Mouse (Mus musculus) testis, adult 2 months (tissue): Measurements from ENCODE around the gene Flt1. TPM values are rescaled to one million over a fixed set of nuclear protein-coding genes. Genes with fewer than 3 reads are reported as not detected.

ENCODE experiments used
- H3K27ac ChIP-seq: fragments of 200-500 bp; 2 replicates; pipeline ENCODE4 v1.5.1; 2012; ENCODE audit warnings: low read depth, low read length; ENCODE audit not compliant: control insufficient read depth, insufficient read depth
- H3K27me3 ChIP-seq: fragments of 200-500 bp; 2 replicates; pipeline ENCODE4 v1.6.1; 2012; ENCODE audit warnings: mild to moderate bottlenecking, low read length, moderate library complexity; ENCODE audit not compliant: control insufficient read depth, insufficient read depth
- H3K36me3 ChIP-seq: fragments of 200-500 bp; 2 replicates; pipeline ENCODE4 v1.6.1; 2012; ENCODE audit warnings: mild to moderate bottlenecking, low read length; ENCODE audit not compliant: control insufficient read depth, insufficient read depth
- H3K4me1 ChIP-seq: fragments of 200-500 bp; 2 replicates; pipeline ENCODE4 v1.6.1; 2012; ENCODE audit warnings: low read length; ENCODE audit not compliant: control insufficient read depth, insufficient read depth
- H3K4me3 ChIP-seq: fragments of 200-500 bp; 2 replicates; pipeline ENCODE4 v1.5.1; 2012; ENCODE audit warnings: low read depth, mild to moderate bottlenecking, low read length, moderate library complexity, mixed read lengths; ENCODE audit not compliant: control insufficient read depth
- CTCF ChIP-seq: fragments of 200-500 bp; IDR thresholded peaks from 2 replicates; pipeline ENCODE4 v1.5.1; 2012; ENCODE audit warnings: low read depth, mild to moderate bottlenecking, inconsistent platforms, low read length, moderate library complexity; ENCODE audit not compliant: control insufficient read depth, insufficient read depth, insufficient replicate concordance
- POLR2A ChIP-seq: fragments of 200-500 bp; IDR thresholded peaks from 2 replicates; pipeline ENCODE4 v1.6.1; 2012; ENCODE audit warnings: low read depth, mild to moderate bottlenecking, inconsistent platforms, low read length, moderate library complexity; ENCODE audit not compliant: control insufficient read depth
- polyA plus RNA-seq: library from polyadenylated mRNA; depleted of rRNA; stranded (reverse); fragments of >200 nt; gene quantifications from 2 replicates; pipeline ENCODE4 v1.2.3, GENCODE M21; 2012

Gene Flt1
- polyA plus RNA-seq, 1 experiment = 1.1 TPM

- Histone ChIP-seq H3K4me1 (no peaks in the 10 kb centered on the region), H3K27ac (no peak overlapping the region), H3K4me3 (no peak overlapping the region), H3K27me3 (no peaks in the 10 kb centered on the region), H3K36me3 (no peaks in the 10 kb centered on the region)
- no peak for TF ChIP-seq POLR2A
- no peak for TF ChIP-seq CTCF
Observed at GRCm38 (mm10) chr5:147683707-147684323, 42.0 kb downstream of the Flt1 start.

DNA sequence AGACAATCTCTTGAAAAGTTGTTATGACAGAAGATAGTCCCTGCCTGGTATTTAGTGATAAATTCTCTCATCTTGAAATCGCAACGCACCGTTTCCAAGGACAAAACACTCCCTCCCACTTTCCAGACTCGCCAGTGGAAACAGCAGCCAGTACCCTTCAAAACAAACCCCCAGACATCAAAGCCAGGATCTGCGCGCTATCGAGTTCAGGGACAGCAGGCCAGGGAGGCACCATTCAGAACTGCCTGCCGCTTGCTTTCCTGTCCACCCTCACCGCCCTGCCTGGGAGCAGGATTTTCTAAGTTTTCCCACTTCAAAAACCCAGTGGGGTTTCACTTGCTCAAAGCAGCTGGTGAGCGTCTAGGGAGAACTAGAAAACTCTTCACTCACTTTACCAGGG is 44.6 kb downstream of the Flt1 start:
- Histone ChIP-seq H3K4me3 (no peak overlapping the region), H3K27me3 (no peaks in the 10 kb centered on the region), H3K4me1 (no peaks in the 10 kb centered on the region), H3K36me3 (no peaks in the 10 kb centered on the region), H3K27ac (no peak overlapping the region)
- TF ChIP-seq CTCF = no peak
- TF ChIP-seq POLR2A = no peak

- TF ChIP-seq POLR2A (no peak), CTCF (no peak)
- no peak overlapping the region for H3K4me3 ChIP-seq
- H3K27ac ChIP-seq = no peak overlapping the region
- H3K36me3 ChIP-seq = no peaks in the 10 kb centered on the region
- H3K27me3 ChIP-seq = no peaks in the 10 kb centered on the region
- no peaks in the 10 kb centered on the region for H3K4me1 ChIP-seq
Observed at GRCm38 (mm10) chr5:147680711-147681110, 45.1 kb downstream of the Flt1 start.

- H3K27me3 ChIP-seq = no peaks in the 10 kb centered on the region
- TF ChIP-seq POLR2A = no peak
- TF ChIP-seq CTCF = no peak
Observed at GRCm38 (mm10) chr5:147679316-147679715, 46.5 kb downstream of the Flt1 start.

DNA sequence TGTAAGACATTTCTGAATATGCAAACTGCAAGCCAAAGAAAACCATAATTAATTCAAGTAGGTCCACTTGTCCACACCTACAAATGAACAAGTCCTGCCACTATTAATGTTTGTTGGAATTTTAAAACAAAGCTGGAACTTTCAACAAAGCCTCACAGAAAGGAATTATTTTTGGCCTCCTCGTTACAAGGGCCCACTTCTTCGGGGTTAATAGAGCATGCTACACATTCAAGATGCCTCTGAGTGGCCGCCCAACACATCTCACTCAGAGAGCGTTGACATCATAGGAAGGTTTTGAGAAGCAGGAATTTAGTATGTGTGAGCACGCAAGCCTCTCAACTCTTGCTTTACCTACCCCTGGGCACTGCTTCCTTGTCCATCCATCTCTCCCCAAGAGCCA is 50.0 kb downstream of the Flt1 start:
- Histone ChIP-seq H3K36me3 (no peaks in the 10 kb centered on the region), H3K27ac (no peak overlapping the region), H3K4me1 (no peaks in the 10 kb centered on the region), H3K27me3 (no peaks in the 10 kb centered on the region), H3K4me3 (no peak overlapping the region)
- TF ChIP-seq POLR2A = no peak
- TF ChIP-seq CTCF = no peak

More at GRCm38 (mm10) chr5:147679316-147679715, 46.5 kb downstream of the Flt1 start:
- no peaks in the 10 kb centered on the region for H3K36me3 ChIP-seq
- H3K27ac ChIP-seq = no peak overlapping the region
- no peaks in the 10 kb centered on the region for H3K4me1 ChIP-seq
- H3K4me3 ChIP-seq = no peak overlapping the region

DNA sequence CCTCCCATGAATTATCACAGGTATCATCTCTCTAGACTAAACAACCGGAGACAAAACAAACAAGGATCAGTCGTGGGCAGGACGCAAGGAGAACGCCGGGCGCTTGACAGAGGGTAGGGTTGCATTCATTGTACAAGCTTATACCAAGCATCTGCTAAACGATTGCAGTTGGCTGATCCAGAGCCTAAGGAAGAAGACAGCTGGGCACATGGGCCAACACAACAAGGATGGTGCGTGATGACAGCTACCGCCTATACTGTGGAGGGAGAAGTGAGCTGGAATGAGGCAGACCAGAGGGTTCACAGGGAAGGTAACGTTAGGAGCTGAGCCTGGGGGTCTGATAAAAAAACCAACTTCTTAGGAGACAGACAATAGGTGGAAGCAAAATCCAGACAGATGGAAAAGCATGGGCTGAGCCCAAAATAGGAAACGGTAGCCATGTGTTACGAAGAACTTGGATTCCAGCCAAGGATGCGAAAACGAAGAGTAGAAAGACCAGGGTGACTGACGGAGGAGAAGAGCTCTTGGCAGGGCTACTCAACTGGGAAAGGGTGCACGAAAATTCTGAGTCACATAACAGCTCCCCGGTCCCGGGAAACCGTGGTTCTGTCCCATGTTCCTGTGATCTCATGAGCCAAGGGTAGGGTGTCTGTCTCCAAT is 53.9 kb downstream of the Flt1 start:
- no peaks in the 10 kb centered on the region for H3K27me3 ChIP-seq
- TF ChIP-seq POLR2A (no peak), CTCF (no peak)

GRCm38 (mm10) chr5:147668637-147669344 is 57.0 kb downstream of the Flt1 start:
- no peaks in the 10 kb centered on the region for H3K4me1 ChIP-seq
- no peak overlapping the region for H3K27ac ChIP-seq
- H3K4me3 ChIP-seq = no peak overlapping the region
- TF ChIP-seq POLR2A (no peak), CTCF (peak; percentile 39; the same call in 1 of the 2 replicates)
- no peaks in the 10 kb centered on the region for H3K36me3 ChIP-seq
- no peaks in the 10 kb centered on the region for H3K27me3 ChIP-seq

More for the DNA sequence above, 53.9 kb downstream of the Flt1 start:
- Histone ChIP-seq H3K4me1 (no peaks in the 10 kb centered on the region), H3K36me3 (no peaks in the 10 kb centered on the region), H3K4me3 (no peak overlapping the region), H3K27ac (no peak overlapping the region)
